12 mouse cellular contexts compared by ENCODE assay signal in genomic region chr9:85413813-85414212, GRCm38 (mm10).
DNase-seq lines count a peak whose midpoint lies in the region; ATAC-seq and TF ChIP-seq lines count a peak whose summit lies in the region.
"Had no signal": no experiment of that assay in that cellular context is flagged by ENCODE, and none has a peak within 500 bp of the region (broad histone marks: within the 10 kb centered on the region; RNA-seq: fewer than 3 reads in every experiment).

No protein-coding gene starts in this region.

- H3K27me3 ChIP-seq in liver, adult 2 months (ENCODE audit: control insufficient read depth, insufficient read depth, low read length) = no peaks in the 10 kb centered on the region
- H3K27me3 ChIP-seq in liver, embryonic 12.5 days (replicated peaks) = no peaks in the 10 kb centered on the region
- H3K27me3 ChIP-seq in embryonic facial prominence, embryonic 14.5 days (replicated peaks; ENCODE audit: control insufficient read depth, insufficient read depth, low read length) = no peaks in the 10 kb centered on the region
- no peaks in the 10 kb centered on the region for H3K27me3 ChIP-seq in splenic B cell, adult 2 months (ENCODE audit: control insufficient read depth, insufficient read depth, low read length, poor library complexity, severe bottlenecking)
- H3K27me3 ChIP-seq in midbrain, postnatal 0 days (ENCODE audit: insufficient read depth, low read length) = no peaks in the 10 kb centered on the region
- H3K27me3 ChIP-seq: neural tube, embryonic 12.5 days had no signal

- no peak overlapping the region for H3K4me2 ChIP-seq in liver, embryonic 12.5 days
- no peak overlapping the region for H3K4me2 ChIP-seq in embryonic facial prominence, embryonic 14.5 days (ENCODE audit: low read depth, low read length)
- H3K4me2 ChIP-seq in midbrain, postnatal 0 days (ENCODE audit: low read depth, low read length, poor library complexity, severe bottlenecking) = no peak overlapping the region
- H3K4me2 ChIP-seq: midbrain, embryonic 11.5 days; neural tube, embryonic 12.5 days had no signal

- H3K27ac ChIP-seq in liver, adult 2 months (replicated peaks; ENCODE audit: insufficient read depth, low read depth, low read length) = no peak overlapping the region
- no peak overlapping the region for H3K27ac ChIP-seq in liver, embryonic 12.5 days
- H3K27ac ChIP-seq in embryonic facial prominence, embryonic 14.5 days (replicated peaks; ENCODE audit: low read depth, low read length) = no peak overlapping the region
- H3K27ac ChIP-seq in midbrain, postnatal 0 days (ENCODE audit: low read depth, low read length) = no peak overlapping the region
- H3K27ac ChIP-seq: liver, embryonic 14.5 days; neural tube, embryonic 12.5 days had no signal

- no peak overlapping the region for H3K9ac ChIP-seq in liver, adult 2 months (ENCODE audit: low read depth, low read length)
- no peak overlapping the region for H3K9ac ChIP-seq in liver, embryonic 12.5 days
- no peak overlapping the region for H3K9ac ChIP-seq in embryonic facial prominence, embryonic 14.5 days (ENCODE audit: low read depth, low read length)
- H3K9ac ChIP-seq in midbrain, postnatal 0 days (replicated peaks; ENCODE audit: low read length, poor library complexity, severe bottlenecking) = no peak overlapping the region
- H3K9ac ChIP-seq: liver, embryonic 14.5 days; neural tube, embryonic 12.5 days had no signal

- no peaks in the 10 kb centered on the region for H3K79me2 ChIP-seq in liver, adult 2 months (ENCODE audit: control insufficient read depth, insufficient read depth, low read length)

- TF ChIP-seq CTCF in liver, adult 2 months (IDR thresholded peaks at IDR 0.05; ENCODE audit: low read depth, low read length) = no peak
- TF ChIP-seq CTCF in midbrain, postnatal 0 days (IDR thresholded peaks at IDR 0.05) = no peak

- no peak for ATAC-seq in liver, embryonic 12.5 days
- ATAC-seq in CD4-positive, CD25-positive, alpha-beta regulatory T cell, adult 4 months = peak; percentile 86
- no peak; the same call in 1 of the 2 replicates for ATAC-seq in embryonic facial prominence, embryonic 14.5 days (ENCODE audit: low read depth)
- ATAC-seq in midbrain, postnatal 0 days (ENCODE audit: low FRiP score) = no peak

- DNase-seq in liver, adult 2 months (ENCODE audit: extremely low read depth, low read depth, low spot score) = peak; percentile 28
- peak; percentile 54 for DNase-seq in embryonic facial prominence, embryonic 14.5 days (ENCODE audit: low spot score)
- peak; percentile 7 for DNase-seq in splenic B cell, adult 2 months (ENCODE audit: low read depth, low spot score)
- no peak for DNase-seq in midbrain, postnatal 0 days (ENCODE audit: low spot score)
- DNase-seq in ovary, postnatal 14 days (ENCODE audit: low spot score) = no peak
- DNase-seq: cerebellum, postnatal 25 days; kidney, adult 18-20 months had no signal

- 9% methylated on average over 1 of the region's 1 CpGs for WGBS in liver, adult 2 months
- whole genome bisulfite sequencing in liver, embryonic 12.5 days (ENCODE audit: insufficient replicate concordance) = 34% methylated on average over 1 of the region's 1 CpGs
- WGBS in embryonic facial prominence, embryonic 14.5 days = 23% methylated on average over 1 of the region's 1 CpGs
- WGBS in midbrain, postnatal 0 days = 70% methylated on average over 1 of the region's 1 CpGs

- TF ChIP-seq POLR2A in liver, adult 2 months (IDR thresholded peaks at IDR 0.05; ENCODE audit: extremely low read depth, insufficient read depth, low read length) = no peak

- no peak overlapping the region for H3K4me3 ChIP-seq in liver, adult 2 months (ENCODE audit: insufficient read depth, low read depth, low read length)
- no peak overlapping the region for H3K4me3 ChIP-seq in liver, embryonic 12.5 days
- H3K4me3 ChIP-seq in embryonic facial prominence, embryonic 14.5 days (ENCODE audit: low read depth, low read length) = no peak overlapping the region
- no peak overlapping the region for H3K4me3 ChIP-seq in midbrain, postnatal 0 days (ENCODE audit: low read depth, low read length)
- H3K4me3 ChIP-seq: neural tube, embryonic 12.5 days had no signal

- H3K4me1 ChIP-seq in liver, adult 2 months (ENCODE audit: control insufficient read depth, insufficient read depth, low read length) = no peaks in the 10 kb centered on the region
- peaks cover 10% of the 10 kb centered on the region; the same call in 1 of the 2 replicates for H3K4me1 ChIP-seq in liver, embryonic 12.5 days
- H3K4me1 ChIP-seq in embryonic facial prominence, embryonic 14.5 days (ENCODE audit: control insufficient read depth, insufficient read depth, low read length) = no peaks in the 10 kb centered on the region
- H3K4me1 ChIP-seq in midbrain, postnatal 0 days (ENCODE audit: insufficient read depth, low read length) = no peaks in the 10 kb centered on the region

- H3K9me3 ChIP-seq in liver, embryonic 12.5 days (replicated peaks) = no peaks in the 10 kb centered on the region
- no peaks in the 10 kb centered on the region for H3K9me3 ChIP-seq in embryonic facial prominence, embryonic 14.5 days (ENCODE audit: control insufficient read depth, low read length)
- no peaks in the 10 kb centered on the region for H3K9me3 ChIP-seq in midbrain, postnatal 0 days (ENCODE audit: low read length)
- H3K9me3 ChIP-seq: neural tube, embryonic 12.5 days had no signal

- H3K36me3 ChIP-seq in liver, adult 2 months (ENCODE audit: control insufficient read depth, insufficient read depth, low read length) = no peaks in the 10 kb centered on the region
- H3K36me3 ChIP-seq in liver, embryonic 12.5 days = no peaks in the 10 kb centered on the region
- H3K36me3 ChIP-seq in embryonic facial prominence, embryonic 14.5 days (ENCODE audit: control insufficient read depth, insufficient read depth, low read length) = no peaks in the 10 kb centered on the region
- no peaks in the 10 kb centered on the region for H3K36me3 ChIP-seq in splenic B cell, adult 2 months (ENCODE audit: control insufficient read depth, insufficient read depth, low read length, poor library complexity, severe bottlenecking)
- H3K36me3 ChIP-seq in midbrain, postnatal 0 days (ENCODE audit: insufficient read depth, low read length) = no peaks in the 10 kb centered on the region
- H3K36me3 ChIP-seq: neural tube, embryonic 12.5 days had no signal

Comparison
In these comparisons a context has a peak if more than half of its experiments do, and no peak if none do; other contexts are left out.
1. DNase-seq: peak in liver, adult 2 months (single experiment), embryonic facial prominence, embryonic 14.5 days (single experiment) and splenic B cell, adult 2 months (single experiment); none in midbrain, postnatal 0 days (single experiment) and ovary, postnatal 14 days (single experiment).